Mouse (Mus musculus) adipose tissue, adult 10 weeks (tissue): ENCODE results near the gene Olfr484. TPM values are rescaled to one million over a fixed set of nuclear protein-coding genes. Genes with fewer than 3 reads are reported as not detected.

Source experiments
- polyA plus RNA-seq: library from polyadenylated mRNA; stranded (reverse); fragments of 350-450 nt; fragmentation: Illumina TruSeq; extraction: RNeasy Lipid Tissue Mini Kit (QIAGEN cat#74804); gene quantifications from one replicate; pipeline ENCODE4 v1.2.3, GENCODE M21; 2014; ENCODE audit warnings: low read depth, low replicate concordance

Olfr484 gene
- not detected for polyA plus RNA-seq

DNA sequence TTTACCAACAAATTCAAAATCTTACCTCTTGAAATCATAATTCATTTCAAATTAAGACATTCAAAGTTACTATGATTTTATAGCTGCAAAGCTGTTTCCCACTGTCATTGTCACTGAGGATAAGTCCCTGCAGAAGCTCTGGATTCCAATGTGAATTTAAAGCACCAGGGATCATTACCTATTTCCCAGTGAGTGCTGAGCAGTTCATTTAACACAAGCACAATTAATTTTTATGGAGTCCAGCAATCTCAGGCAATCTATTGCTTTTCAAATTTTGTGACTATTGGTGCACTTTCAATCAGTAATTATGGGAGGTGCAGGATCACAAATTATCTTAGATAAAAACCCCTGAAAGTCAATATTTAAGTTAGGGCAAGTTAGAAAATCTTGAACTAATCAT lies at the start of gene Olfr484:
Gene Olfr484, minus strand, starts transcription at position 101 of the 400 bp plus-strand sequence.

GRCm38 (mm10) chr7:108172642-108173041 lies 45.4 kb upstream of the Olfr484 start, which contains the start of gene Olfr486:
Olfr486 (minus strand) TSS chr7:108172742.

GRCm38 (mm10) chr7:108159771-108160170 lies 32.5 kb upstream of the Olfr484 start, which contains the start of gene Olfr485:
Olfr485 (minus strand) TSS chr7:108159871.

DNA sequence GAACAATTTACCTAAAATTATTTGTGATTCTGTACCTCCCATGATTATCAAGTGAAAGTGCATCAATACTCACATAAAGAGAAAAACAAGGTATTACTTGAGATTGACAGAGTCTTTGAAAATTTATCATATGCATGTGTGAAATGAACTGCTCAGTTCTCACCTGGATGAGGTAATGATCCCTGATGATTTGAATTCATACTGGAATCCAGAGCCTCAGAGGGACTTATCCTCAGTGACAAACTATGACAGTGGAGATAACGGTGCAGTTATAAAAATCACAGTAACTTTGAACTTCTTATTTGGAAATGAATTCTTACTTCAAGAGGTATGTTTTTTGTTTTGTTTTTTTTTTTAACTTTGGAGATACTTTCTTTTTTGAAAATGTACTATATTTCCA lies 26.7 kb downstream of the Olfr484 start, which contains the start of gene Olfr483:
Gene Olfr483, plus strand, starts transcription at position 301 of the 400 bp plus-strand sequence.

GRCm38 (mm10) chr7:108097486-108097885 lies 29.8 kb downstream of the Olfr484 start, which contains the start of gene Olfr482:
Olfr482 (minus strand) TSS chr7:108097586.

DNA sequence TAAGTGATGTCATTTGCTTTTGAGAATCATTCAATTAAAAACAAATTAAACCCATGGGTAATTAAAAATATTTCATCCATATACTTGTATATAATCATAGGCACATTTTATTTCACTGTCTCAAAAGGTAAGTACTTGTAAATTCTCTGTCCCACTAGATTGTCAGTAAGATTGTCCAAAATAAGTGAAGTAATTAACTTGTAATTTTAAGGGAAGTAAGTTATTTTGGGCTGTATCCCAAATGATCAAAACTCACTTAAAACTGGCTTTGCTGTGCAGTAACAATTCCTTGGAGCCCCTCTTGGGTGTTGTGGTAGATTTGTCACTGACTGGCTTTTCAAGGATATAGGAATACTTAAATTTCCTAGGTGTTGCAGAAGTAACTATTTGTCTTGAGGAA lies 47.7 kb downstream of the Olfr484 start, which contains the start of gene Olfr481:
Gene Olfr481, plus strand, starts transcription at position 301 of the 400 bp plus-strand sequence.

Other genes starting within 250 kb of the Olfr484 start
- gene Olfr472, start 229.5 kb downstream of the Olfr484 start, polyA plus RNA-seq, result not detected
- not detected for gene Olfr473, start 197.0 kb downstream of the Olfr484 start, polyA plus RNA-seq
- gene Olfr474, start 172.8 kb downstream of the Olfr484 start, polyA plus RNA-seq, result not detected
- not detected for gene Olfr476, start 162.6 kb downstream of the Olfr484 start, polyA plus RNA-seq
- not detected for gene Olfr477, start 140.8 kb downstream of the Olfr484 start, polyA plus RNA-seq
- not detected for gene Olfr478, start 93.5 kb downstream of the Olfr484 start, polyA plus RNA-seq
- not detected for gene Olfr479, start 76.8 kb downstream of the Olfr484 start, polyA plus RNA-seq
- gene Olfr480, start 60.1 kb downstream of the Olfr484 start, polyA plus RNA-seq, result not detected
- not detected for gene Olfr481, start 47.6 kb downstream of the Olfr484 start, polyA plus RNA-seq
- not detected for gene Olfr482, start 29.9 kb downstream of the Olfr484 start, polyA plus RNA-seq
- not detected for gene Olfr483, start 26.6 kb downstream of the Olfr484 start, polyA plus RNA-seq
- not detected for gene Olfr485, start 32.4 kb upstream of the Olfr484 start, polyA plus RNA-seq
- not detected for gene Olfr486, start 45.3 kb upstream of the Olfr484 start, polyA plus RNA-seq
- not detected for gene Olfr487, start 87.2 kb upstream of the Olfr484 start, polyA plus RNA-seq
- gene Olfr488, start 130.9 kb upstream of the Olfr484 start, polyA plus RNA-seq, result not detected
- gene Olfr490, start 161.5 kb upstream of the Olfr484 start, polyA plus RNA-seq, result not detected
- not detected for gene Olfr491, start 186.0 kb upstream of the Olfr484 start, polyA plus RNA-seq
- gene Olfr492, start 196.2 kb upstream of the Olfr484 start, polyA plus RNA-seq, result not detected
- gene Olfr493, start 219.5 kb upstream of the Olfr484 start, polyA plus RNA-seq, result not detected
- gene Olfr494, start 237.9 kb upstream of the Olfr484 start, polyA plus RNA-seq, result not detected